Mouse (Mus musculus) C2C12 (cell line): ENCODE results near the gene Lsm12.

Experiments
- CEBPB ChIP-seq: IDR thresholded peaks from one replicate; pipeline ENCODE4 v1.6.1; 2011; ENCODE audit warnings: low read depth, mild to moderate bottlenecking, control low read depth, moderate library complexity
- CTCF ChIP-seq: IDR thresholded peaks from one replicate; pipeline ENCODE4 v1.5.1; 2011; ENCODE audit not compliant: control insufficient read depth, insufficient read depth, insufficient read length
- FOSL1 ChIP-seq: IDR thresholded peaks from one replicate; pipeline ENCODE4 v1.8.0; 2011; ENCODE audit warnings: mild to moderate bottlenecking, low read length; ENCODE audit not compliant: poor library complexity, insufficient read depth, severe bottlenecking
- MAX ChIP-seq: IDR thresholded peaks from one replicate; pipeline ENCODE4 v1.6.1; 2011; ENCODE audit warnings: mild to moderate bottlenecking, control low read depth

GRCm38 (mm10) chr11:102184253-102184645 lies 847 bp downstream of the Lsm12 start:
- TF ChIP-seq CTCF, result no peak
- no peak for TF ChIP-seq CEBPB
- TF ChIP-seq FOSL1, result no peak
- TF ChIP-seq MAX, result no peak
